Mouse (Mus musculus): ENCODE measurements around the gene Gm20388.

Gene Gm20388

GRCm38 (mm10) chr8:122281317-122282034 is 2370.8 kb downstream of the Gm20388 start:
- intact Hi-C loops (cut with DNase I): no loop called here

DNA sequence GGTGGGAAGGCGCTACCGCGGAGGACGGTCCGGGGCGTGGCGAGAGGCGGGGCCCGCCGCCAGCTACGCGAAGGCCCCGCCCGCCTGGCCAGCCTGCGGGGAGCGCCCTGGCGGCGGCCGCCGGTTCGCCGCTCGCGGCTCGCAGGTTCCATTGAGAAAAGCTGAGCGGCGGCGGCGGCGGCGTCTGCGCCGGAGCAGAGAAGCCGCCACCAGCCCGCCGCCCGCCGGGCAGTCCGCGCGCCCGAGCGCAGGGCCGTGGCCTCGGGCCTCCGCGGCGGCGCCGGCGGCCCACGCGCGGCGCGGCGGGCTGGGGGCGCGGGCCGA is 2371.4 kb downstream of the Gm20388 start, which contains the start of gene Zfpm1:
Gene Zfpm1, plus strand, starts transcription at position 107 of the 324 bp plus-strand sequence.
- intact Hi-C loops (cut with DNase I): no loop called here

DNA sequence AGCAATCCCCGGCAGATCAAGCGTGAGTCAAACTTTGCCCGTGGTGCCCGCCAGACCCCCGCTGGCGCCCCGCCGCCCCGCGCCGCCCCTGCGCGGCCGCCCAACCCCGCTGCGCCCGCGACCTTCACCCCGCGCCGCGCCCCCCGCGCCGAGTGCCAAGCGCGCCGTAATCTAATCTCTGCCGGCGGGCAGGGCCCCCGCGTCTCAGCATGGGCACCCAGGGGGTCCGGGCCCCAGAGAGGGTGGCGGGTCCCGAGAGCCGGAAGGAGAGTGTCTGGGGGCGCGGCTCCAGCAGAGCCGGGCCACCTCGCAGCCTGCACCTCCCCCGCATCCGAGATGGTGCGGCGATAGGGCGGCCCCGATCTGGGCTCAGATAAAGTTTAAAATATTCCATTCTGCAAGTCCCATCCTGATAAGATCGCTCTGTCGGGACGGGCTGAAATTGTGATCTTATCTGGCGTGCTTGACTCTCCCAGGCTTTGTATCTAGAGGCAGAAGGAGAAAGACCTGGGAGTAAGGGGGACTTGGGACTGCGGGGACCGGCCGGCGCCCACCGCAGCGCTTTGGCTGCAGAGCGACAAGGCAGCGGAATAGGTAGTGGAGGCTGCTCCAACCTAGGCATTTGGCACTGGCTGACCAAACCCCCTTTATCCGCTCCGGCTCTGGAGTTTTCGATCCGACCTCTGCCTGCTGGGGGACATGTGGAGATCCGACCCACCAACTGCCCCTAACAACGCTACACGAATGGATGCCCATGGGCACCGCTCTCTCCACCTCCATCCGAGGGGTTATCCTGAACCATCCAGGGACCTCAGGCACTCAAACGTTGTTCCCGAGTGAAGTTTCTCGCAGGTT is 2372.1 kb downstream of the Gm20388 start:
- intact Hi-C loops (cut with DNase I): no loop called here

DNA sequence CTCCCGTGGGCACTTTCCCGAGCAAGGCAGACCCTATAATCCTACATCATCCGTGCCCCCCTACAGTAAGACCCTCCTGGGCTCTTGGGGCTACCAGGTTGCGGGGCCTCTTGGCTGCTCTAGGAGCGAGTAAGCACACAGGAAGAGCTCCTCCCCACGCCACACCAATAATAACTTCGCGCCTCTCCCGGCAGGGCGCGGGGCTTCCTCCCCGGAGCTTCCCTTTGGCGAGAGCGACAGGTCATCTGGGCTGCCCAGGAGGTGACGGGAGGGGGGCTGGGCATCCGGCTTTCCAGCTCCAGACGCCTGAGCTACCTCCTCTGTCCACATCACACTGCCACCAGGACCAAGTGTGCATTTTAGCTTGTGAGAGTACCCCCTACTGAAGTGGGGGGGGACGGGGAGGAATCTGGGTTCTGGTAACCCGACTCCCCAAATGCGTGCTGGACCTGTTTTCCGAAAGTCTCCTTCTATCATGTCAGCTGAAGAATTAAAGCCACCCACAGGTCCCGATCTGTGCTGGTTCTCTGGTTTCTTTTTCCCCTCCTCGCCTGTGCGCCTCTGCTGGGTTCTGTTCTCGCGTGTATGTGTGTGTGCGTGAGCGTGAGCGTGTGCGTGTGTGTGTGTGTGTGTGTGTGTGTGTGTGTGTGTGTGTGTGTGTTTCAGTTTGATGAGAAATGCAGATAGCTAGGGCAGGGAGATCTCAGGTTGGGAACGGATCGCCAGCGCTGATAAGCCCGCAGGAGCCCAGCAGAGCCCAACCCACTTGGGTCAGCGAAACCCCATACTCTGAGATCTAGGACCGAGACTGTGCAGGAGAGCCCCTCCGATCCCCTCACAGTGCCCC is 2372.9 kb downstream of the Gm20388 start:
- intact Hi-C loops (cut with DNase I): no loop called here

GRCm38 (mm10) chr8:122284203-122284658 is 2373.6 kb downstream of the Gm20388 start:
- intact Hi-C loops (cut with DNase I): no loop called here

DNA sequence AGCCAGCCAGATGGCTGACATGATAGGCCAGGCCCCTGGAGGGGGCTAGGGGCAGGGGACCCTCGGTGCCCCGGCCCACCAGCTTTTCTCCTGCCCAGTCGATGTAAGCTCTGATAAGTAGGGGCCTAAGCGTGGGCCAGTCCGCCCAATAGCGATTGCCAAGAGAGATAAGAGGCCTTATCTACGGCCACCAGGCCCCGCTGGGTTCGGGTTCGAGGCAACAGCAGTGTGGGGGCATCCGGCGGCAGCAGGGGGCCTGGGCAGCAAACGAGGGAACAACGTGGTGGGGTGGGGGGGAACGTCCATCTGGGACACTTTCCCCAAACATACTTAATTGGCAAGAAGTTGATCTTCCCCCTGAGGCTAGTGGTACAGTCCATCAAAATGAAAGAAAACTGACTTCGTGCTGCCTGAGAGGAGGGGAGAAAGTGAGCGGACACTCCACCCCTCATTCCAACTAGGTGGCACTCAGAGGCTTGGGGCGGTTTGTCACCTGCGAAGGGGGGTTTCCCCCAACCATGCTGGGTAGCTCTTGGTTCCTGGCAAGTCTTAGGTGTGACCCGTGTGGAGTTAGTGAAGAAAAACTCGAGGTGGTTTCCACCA is 2374.1 kb downstream of the Gm20388 start:
- intact Hi-C loops (cut with DNase I): no loop called here

GRCm38 (mm10) chr8:122285727-122286126 is 2375.1 kb downstream of the Gm20388 start:
- intact Hi-C loops (cut with DNase I): no loop called here

GRCm38 (mm10) chr8:122286899-122287298 is 2376.3 kb downstream of the Gm20388 start:
- intact Hi-C loops (cut with DNase I): no loop called here

DNA sequence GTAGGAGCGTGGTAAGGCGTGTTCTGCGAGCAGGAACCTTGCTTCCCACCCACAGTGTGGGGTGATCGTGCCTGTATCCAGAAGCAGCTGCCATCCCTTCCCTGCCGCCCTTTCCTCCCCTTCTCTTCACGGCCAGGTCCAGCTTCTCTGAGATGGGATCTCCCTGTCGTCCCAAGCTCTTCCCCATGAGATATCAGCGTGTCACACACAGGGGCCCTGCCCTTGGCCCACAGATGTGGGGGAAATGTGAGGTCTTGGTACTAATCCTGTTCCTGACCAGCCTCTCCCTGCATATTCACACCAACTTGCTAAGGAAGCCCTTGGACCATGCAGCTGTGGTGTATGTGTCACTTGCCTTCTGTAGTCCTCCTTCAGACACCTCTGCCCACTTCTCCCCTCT is 2377.1 kb downstream of the Gm20388 start:
- intact Hi-C loops (cut with DNase I): no loop called here

- intact Hi-C loops (cut with DNase I): no loop called here
Measured at GRCm38 (mm10) chr8:122288344-122288743, 2377.7 kb downstream of the Gm20388 start.

GRCm38 (mm10) chr8:122291075-122291474 is 2380.4 kb downstream of the Gm20388 start:
- intact Hi-C loops (cut with DNase I): no loop called here

DNA sequence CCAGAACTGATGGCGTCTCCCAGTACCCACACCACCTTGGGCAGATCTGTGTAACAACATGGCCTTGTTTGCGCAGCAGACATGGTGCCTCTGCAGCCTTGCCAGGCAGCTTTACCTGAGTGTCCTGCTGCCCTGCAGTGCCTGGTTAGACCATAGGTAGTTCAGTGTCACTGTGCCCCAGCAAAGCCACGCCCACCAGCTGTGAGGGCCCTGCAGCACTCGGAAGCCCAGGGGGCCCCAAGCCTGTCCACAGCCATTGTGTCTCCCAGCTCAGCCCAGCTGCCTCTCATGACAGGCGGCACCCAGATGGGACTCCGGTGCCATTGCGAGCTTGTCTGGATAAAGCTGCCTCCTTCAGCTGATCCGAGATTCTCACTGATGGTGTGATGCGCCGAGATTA is 2380.9 kb downstream of the Gm20388 start:
- intact Hi-C loops (cut with DNase I): no loop called here

- intact Hi-C loops (cut with DNase I): no loop called here
Measured at GRCm38 (mm10) chr8:122293484-122293883, 2382.8 kb downstream of the Gm20388 start.

DNA sequence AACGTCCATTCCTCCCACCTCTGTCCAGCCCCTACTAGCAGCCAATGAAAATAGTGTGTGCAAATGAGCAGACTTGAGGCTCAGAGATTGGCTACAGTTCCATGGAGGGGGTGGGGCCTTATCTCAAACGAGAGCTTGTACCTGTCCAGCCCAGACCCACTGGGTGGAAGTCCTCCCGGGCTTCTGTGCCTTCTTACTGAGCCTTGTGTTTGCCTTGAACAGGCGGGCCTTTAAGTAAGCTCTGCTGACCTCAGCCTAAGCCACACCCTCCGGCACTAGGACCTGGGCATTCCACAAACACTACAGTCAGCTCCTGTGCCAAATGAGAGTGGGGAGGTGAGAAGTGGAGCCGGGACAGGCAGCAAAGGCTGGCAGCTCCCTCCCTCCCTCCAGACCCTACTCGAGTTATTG is 2383.6 kb downstream of the Gm20388 start:
- intact Hi-C loops (cut with DNase I): no loop called here

GRCm38 (mm10) chr8:122295389-122295788 is 2384.7 kb downstream of the Gm20388 start:
- intact Hi-C loops (cut with DNase I): no loop called here

DNA sequence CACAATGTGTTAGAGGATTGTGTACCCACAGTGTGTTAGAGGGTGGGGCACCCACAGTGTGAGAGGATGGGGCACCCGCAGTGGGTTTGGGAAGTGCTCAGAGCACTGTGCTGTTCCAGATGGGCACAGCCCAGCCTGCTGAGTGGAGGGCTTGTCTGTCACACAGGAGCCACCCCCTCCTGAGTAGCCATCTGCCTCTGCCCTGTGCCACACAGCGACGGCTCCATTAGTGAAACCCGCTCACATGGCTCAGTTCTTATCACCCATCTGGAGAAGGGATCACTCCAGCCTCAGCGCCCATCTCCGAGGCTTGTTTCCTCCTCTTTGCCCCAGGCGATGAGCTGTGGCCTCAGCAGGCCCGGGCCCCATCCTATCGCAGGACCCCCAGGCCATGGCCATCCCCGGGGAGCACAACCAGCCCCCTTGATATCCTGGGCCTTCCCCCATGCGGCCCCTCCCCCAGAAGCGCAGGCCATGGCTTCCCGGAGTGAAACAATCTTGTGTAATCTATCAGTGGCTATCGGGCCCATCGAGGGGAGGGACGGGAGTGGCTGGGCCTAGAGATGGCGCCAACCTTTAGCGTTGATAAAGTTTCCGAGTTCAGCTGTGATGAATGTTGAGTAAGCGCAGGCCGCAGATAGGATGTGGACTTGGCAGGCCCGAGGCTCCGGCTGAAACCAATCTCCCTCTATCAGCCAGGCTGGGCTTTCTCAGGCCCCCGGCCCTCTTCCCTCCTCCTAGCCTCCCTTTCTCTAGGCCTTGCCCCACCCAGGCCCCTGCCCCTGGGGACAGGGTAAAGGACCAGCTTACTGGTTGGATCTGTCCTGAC is 2385.7 kb downstream of the Gm20388 start:
- intact Hi-C loops (cut with DNase I): no loop called here

- intact Hi-C loops (cut with DNase I): no loop called here
Measured at GRCm38 (mm10) chr8:122299581-122300254, 2389.1 kb downstream of the Gm20388 start.

DNA sequence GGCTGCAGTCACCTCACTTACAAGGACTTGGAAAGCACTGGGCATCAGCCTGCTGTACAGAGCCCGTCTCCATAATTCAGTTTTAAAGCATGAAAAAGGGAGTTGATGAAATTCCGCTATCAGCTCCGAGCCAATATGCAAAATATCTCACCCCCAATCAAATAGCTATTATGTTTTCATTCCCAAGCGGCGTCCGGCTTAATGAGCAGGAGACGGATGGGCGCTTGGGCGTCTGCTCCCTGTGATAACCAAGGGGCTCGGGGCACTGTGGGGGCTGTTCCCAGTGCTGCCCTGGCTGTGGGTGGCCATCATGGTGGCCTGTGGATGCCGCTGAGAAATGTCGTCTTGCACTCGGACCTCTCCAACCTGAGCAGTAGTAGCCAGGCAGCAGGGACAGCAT is 2390.4 kb downstream of the Gm20388 start:
- intact Hi-C loops (cut with DNase I): no loop called here

GRCm38 (mm10) chr8:122301866-122302265 is 2391.2 kb downstream of the Gm20388 start:
- intact Hi-C loops (cut with DNase I): no loop called here

DNA sequence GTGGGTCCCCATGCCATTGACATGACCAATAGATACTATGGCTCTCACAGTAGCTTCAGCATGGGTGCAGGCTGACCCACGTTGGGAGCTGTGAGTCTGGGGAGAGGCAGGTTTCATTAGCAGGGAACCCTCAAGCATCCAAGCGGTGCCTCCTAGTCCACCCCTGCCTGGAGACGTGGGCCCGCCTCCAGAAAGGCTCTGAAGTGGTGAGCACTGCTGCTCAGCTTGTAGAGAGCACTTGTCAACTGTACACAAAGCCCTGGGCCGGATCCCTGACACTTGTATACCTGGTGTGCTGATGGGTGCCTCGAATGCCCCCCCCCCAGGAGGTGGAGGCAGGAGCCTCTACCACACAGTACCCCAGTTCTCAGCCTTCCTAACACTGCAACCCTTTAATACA is 2392.8 kb downstream of the Gm20388 start:
- intact Hi-C loops (cut with DNase I): no loop called here

Data from adrenal gland (tissue).